Mouse (Mus musculus) adrenal gland, adult (tissue): ENCODE results near the gene Adamtsl5.

Experiments
- DNase-seq, 2 experiments: peaks; one replicate each; pipeline ENCODE4 v3.0.0; 2022 to 2023; ENCODE audit warnings: low spot score in 1 of 2; ENCODE audit not compliant: inconsistent age in 2 of 2

The Adamtsl5 gene

GRCm38 (mm10) chr10:80343425-80343895, 4.8 kb downstream of the Adamtsl5 start:
- peak in 1 of 2 experiments; percentile 24 for DNase-seq

DNA sequence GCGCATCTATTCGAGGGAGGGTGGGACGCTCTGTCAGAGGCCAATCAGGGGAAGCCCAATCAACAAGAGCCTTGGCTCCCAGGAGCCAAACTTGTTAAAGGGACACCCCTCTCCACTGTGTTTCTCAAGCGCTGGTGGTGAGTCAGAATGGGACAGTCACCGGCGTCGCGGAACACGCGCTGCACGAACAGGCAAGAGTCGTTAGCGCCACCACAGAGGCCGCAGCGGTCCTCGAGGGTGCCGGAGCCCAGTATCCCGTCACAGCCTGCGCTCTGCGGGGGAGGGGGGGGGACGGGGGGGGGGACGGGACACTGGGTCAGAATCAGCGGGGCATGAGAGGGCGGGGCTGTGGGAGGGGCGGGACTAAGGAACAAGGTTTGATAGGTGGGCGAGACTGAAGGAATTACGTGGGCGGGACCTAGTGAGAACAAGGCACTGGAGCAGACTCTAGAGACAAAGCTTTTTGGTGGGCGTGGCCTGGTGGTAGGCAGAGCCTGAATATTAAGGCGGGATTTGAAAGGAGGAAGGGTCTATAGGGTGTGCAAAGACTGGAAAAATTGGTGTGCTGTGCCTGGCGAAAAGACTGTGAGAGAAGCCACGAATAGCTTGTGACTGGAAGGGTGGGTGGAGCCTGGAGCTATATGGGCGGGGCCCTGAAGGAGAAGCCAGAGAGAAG, 5.3 kb downstream of the Adamtsl5 start:
- peak; percentile 74 to 83 for DNase-seq

DNA sequence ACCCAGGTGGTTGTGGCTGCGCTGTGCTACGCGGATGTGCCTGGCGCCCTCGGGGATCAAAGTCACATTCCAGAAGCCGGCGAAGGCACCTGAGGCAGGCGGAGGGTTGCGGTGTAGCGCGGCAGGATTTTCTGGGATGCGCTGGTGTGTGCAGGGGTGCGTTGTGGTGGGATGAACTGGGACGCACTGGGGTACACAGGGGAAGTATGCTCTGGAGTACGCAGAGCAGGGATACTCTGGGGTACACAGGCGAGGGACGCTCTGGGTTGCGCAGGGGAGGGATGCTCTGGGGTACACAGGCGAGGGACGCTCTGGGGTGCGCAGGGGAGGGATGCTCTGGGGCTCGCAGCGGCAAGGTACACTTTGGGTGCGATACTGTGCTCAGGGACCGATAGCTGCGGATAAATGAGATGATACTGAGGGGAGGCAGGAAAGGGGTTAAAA, 5.9 kb downstream of the Adamtsl5 start:
- DNase-seq, result peak in 1 of 2 experiments; percentile 11

DNA sequence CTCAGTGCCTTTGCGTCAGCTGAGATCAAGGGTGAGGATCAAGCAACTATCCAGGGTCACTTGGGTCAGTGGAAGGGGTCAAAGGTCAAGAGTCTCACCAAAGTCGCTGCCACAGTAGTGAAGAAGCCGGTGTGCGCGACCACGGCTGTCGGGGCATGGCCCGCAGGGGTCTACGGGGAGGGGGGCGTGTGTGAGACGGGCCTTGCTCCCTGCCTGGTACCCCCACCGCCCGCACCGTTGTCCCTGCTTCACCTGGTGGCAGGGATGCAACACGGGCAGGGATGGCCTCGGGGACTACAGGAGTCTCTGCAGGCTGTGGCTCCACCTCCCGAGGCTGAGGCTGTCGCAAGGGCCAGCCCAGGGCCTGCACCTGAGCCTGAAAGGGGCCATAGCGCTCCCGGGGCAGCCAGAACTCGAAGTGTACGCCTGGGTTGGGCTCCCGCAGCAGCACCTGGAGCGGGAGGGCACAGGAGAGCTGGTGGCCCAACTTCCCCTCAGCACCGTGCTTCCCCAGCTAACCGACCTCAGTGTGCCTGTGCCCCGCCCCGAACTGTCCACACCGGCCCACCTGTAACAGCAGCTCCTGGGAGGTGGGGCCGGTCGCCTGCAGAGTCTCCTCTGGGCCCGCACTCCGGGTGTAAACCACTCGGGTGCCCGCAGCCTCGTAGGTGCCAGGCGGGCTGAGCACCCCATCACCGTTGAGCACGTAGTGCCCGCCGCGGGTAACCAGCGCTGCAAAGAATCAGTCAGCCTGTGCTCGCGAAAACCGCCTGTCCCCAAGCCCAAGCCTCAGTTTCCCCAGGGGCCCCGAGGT, 6.5 kb downstream of the Adamtsl5 start:
- DNase-seq, result no peak

- no peak for DNase-seq
Measured at GRCm38 (mm10) chr10:80341026-80341425, 7.2 kb downstream of the Adamtsl5 start.

GRCm38 (mm10) chr10:80339941-80340750, 8.1 kb downstream of the Adamtsl5 start:
- DNase-seq, result peak; percentile 74 to 94

- DNase-seq, result no peak
Measured at GRCm38 (mm10) chr10:80336263-80336662, 11.9 kb downstream of the Adamtsl5 start.

DNA sequence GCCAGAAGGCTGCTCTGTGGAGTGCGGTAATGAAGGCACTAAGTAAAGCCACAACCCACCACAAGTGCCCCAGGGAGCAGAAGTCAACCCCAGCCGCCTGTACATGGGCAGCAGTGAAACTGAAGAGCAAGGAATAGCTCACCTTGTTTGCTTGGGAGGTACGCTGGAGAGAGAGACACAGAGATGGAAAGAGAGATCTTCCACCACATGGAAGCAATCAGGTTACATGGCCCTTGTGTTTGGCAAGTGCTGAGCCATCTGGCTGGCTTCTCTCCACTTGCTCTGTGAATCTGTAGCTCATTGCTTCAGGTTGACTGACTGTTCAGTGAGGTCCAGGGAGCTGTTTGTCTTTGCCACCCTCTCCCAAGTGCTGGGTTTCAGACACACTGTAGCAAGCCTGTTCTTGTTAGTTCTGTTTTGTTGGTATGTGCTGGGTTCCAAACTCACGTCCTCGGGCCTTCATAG, 15.7 kb downstream of the Adamtsl5 start:
- no peak for DNase-seq

DNA sequence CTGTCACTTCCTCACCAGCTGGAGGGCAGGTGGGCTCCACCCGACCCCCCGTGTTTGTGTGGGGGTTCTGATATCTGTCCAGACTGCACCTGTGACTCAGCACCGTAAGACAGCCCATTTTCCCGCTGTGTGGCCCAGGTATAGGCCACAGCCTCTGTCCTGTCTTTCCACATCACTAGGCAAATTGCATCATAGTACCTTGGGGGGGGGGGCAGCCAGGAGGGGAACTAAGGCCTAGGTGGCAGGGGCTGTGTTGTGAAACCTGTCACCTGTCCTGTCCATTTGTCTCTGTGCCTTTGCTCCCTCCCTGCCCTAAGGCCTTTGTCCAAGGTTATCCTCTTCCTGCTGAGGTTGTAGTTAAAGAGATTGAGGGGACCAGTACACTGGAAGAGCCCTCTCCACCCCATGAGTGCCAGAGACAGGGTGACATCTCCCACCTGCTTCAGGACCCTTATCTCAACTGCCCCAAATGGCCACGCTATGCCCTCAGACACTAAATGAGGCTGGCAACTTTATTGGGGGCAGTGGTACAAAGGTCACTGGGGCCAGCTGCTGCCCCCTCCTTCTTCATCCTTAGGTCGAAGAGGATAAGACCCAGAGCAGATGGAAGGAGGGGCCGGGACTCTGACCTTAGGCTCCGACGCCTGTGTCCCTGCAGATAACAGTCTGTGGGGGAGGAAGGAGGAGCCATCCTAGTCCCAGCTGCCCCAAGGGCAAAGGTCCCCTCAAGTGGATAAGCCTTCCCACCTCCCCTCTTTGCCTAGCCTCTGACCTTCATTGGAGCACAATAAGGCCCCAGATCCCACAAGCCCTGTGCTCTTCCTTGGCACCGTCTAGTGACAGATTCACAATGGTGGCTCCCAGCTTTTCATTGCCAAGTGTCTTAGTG, 16.3 kb downstream of the Adamtsl5 start:
- DNase-seq, result no peak

DNA sequence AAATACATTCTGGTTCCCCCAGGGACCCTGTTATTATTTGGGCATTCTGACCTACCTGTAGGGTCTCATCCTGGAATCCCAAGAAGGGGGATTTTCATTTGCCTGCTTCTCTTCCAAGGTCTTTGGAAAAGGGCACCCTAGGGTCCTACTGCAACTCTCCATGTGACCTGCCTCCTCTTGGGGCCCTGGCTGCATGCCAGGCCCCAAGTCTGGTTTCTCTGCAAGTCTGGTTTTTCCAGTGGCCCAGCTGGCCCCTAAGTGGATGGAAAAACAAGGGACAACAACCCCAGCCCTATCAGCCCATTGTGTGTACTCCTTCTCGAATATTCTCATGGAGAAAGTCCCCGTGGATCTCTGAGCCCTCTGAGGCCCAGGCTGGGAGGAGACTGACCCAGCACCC, 17.3 kb downstream of the Adamtsl5 start:
- no peak for DNase-seq

DNA sequence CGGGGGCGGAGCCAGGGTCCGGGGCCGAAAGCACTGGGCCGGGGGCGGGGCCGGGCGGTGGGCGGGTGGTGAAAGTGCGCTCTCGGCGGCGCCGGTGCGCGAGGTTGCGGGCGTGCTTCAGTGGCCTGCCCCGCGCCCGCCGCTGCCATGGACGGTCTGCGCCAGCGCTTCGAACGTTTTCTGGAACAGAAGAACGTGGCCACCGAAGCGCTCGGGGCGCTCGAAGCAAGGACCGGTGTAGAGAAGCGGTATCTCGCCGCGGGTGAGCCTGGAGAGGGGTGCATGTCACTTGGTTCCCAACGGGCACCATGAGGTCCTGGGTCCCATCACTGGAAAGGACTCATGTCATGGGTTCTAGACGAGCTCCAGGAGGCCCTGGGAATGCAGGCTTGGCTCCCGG, 18.1 kb downstream of the Adamtsl5 start:
- DNase-seq, result no peak

GRCm38 (mm10) chr10:80329273-80330081, 18.7 kb downstream of the Adamtsl5 start, which contains the start of the genes Pcsk4 and Reep6:
Gene Pcsk4 (minus strand): TSS chr10:80329498.
Gene Reep6 (plus strand): TSS chr10:80329953.
- DNase-seq, result peak; percentile 98 to 99

DNA sequence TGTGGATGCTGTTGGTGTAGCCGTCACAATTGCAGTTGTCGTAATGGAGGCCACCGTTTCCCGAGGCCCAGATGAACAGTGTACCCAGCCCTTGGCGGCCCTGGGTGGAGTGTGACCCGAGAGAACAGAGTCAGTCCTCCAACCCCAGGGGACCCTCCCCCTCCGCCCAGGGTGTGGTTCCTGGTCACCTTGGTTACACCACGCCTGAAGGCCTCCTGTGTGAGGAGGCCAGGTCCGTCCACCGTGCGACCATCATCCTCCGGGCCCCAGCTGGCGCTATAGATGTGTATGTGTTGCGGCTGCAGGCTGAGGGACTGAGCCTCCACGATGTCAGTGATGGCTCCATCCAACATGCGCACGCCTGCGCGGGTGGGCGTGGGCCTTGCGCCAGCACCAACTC, 23.2 kb downstream of the Adamtsl5 start:
- DNase-seq, result peak in 1 of 2 experiments; percentile 45

- DNase-seq, result peak in 1 of 2 experiments; percentile 43
Measured at GRCm38 (mm10) chr10:80324120-80325037, 23.8 kb downstream of the Adamtsl5 start.

DNA sequence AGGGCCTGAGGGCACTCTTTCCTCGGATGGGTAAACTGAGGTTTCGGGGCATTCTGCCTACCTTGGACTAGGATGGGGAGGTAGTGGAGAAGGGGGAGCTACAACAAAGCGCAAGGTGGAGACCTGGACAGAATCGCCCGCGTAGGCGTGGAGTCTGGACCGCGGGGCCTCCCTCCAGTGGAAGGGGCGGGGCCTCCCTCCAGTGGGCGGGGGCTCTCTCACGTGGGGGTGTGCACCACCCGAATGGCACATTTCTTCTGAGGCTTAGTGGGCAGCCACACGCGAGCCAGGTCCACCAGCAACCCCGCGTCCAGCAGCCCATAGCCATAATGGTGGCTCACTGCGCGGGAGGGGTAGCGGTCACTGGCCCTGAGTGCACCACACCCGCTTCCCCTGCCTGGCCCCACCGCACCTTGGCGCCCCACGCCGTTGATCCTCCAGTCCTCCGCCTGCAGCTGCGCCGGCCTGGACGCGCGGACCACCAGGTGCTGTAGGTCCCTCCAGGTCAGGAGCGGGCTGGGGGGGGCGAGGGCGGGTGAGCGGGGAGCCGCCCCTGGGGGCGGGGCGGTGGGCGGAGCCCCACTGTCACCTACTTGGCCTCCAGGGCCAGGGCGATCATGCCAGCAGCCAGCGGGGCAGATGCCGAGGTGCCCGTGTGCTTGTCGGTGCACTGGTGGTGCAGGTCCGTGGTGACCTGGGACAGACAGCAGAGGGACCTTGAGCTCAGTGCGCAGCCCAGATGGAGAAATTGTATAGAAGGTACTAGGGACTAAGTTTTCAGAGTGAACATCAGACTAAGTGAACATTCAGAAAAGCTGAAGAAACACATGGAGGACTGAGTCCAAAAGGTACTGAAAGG, 24.7 kb downstream of the Adamtsl5 start:
- peak; percentile 89 to 95 for DNase-seq

DNA sequence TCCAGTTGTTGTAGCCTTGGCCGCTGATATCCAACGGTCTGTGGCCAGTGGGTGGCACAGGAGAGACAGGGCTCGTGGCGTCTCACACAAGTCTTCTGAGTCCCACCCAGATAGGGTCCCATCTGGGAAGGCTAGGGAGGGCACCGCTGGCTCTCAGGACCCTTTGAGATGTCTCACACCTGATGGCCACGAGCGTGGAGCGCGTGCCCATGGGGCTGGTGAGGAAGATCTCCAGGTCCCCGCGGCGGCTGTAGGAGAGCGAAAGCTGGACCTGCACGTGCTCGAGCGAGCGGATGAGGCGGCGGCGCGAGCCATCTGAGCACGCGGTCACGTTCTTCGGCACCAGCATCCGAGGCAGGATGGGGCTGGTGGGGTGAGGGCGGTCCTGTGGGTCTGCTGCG, 25.4 kb downstream of the Adamtsl5 start:
- peak; percentile 71 to 86 for DNase-seq
